ENCODE assay signal across 8 mouse cellular contexts in the genomic region with DNA sequence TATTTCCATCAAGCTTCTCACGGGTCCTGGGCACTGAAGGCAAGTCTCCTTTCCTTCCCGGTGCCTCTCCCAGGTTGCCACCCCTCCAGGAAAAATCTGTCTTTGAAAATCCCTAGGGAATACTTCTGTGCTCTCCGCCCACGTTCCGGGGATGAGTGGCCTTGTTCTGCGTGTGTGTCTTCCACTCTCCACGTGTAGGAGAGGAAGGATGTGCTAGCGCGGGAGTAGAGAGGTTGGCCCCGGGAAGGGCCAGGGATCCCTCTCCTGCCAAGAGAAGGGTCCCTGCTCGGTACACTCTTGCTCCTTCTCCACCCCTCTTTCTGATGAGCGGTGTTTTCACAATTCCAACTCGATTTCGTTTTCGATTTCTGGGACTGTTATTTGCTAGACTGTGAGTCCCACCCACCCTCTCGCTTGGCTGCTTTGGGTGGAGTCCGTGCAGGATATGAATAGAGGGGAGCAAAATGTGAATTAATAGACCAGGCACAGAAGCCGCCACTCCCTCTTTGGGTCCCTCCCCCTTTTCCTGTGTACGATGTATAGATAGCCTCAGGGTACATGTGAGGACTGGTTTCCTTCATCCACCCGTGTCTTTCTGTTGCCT. TPM values are rescaled to one million over a fixed set of nuclear protein-coding genes. Genes with fewer than 3 reads are reported as not detected.
DNase-seq lines count a peak whose midpoint lies in the region; ATAC-seq and TF ChIP-seq lines count a peak whose summit lies in the region.

No protein-coding gene starts in this region.

- WGBS in forebrain, postnatal 0 days: 1% methylated on average over 20 of the region's 20 CpGs

- peak overlapping the region; percentile 29 for H3K27ac ChIP-seq in bone marrow macrophage, adult 2 months (ENCODE audit: insufficient read depth, low read depth, low read length)
- 0 out of 2 replicates have a peak overlapping the region, but pooled peaks have one; percentile 3 for H3K27ac ChIP-seq in forebrain, postnatal 0 days (ENCODE audit: low read depth, low read length)

- H3K4me1 ChIP-seq in bone marrow macrophage, adult 2 months (ENCODE audit: control insufficient read depth, insufficient read depth, low read length): no peaks in the 10 kb centered on the region
- no peaks in the 10 kb centered on the region for H3K4me1 ChIP-seq in forebrain, postnatal 0 days (ENCODE audit: insufficient read depth)

- H3K9me3 ChIP-seq in forebrain, postnatal 0 days (ENCODE audit: low read length): no peaks in the 10 kb centered on the region

- TF ChIP-seq POLR2A in bone marrow macrophage, adult 2 months (IDR thresholded peaks at IDR 0.05; ENCODE audit: borderline replicate concordance, low read depth, low read length): no peak

- 0 out of 2 replicates have a peak, but pooled peaks have one; percentile 9 for ATAC-seq in forebrain, postnatal 0 days

- H3K27me3 ChIP-seq in forebrain, postnatal 0 days (ENCODE audit: insufficient read depth, low read length): no peaks in the 10 kb centered on the region

- H3K4me3 ChIP-seq in bone marrow macrophage, adult 2 months (ENCODE audit: insufficient read depth, low read length): peak overlapping the region; percentile 66
- H3K4me3 ChIP-seq in forebrain, postnatal 0 days (ENCODE audit: low read depth, low read length): peak overlapping the region; percentile 53

- H3K36me3 ChIP-seq in forebrain, postnatal 0 days (ENCODE audit: insufficient read depth): peaks cover 10% of the 10 kb centered on the region

- peak overlapping the region; percentile 33 for H3K9ac ChIP-seq in forebrain, postnatal 0 days

- peak; percentile 17 to 45 for DNase-seq in CD8-positive naive resting alpha-beta T cell, adult 2 months (ENCODE audit: low read depth in 2 of 2, low spot score in 2 of 2)
- DNase-seq in forebrain, postnatal 0 days: peak; percentile 57
- peak; percentile 42 for DNase-seq in heart, postnatal 4 days
- peak; percentile 52 for DNase-seq in layer of hippocampus, adult 9-11 months
- peak; percentile 59 for DNase-seq in lung, postnatal 10 days
- peak; percentile 28 for DNase-seq in ovary, postnatal 36 days (ENCODE audit: low spot score)
- peak; percentile 40 for DNase-seq in thymus, postnatal 25 days

- no peak for TF ChIP-seq CTCF in bone marrow macrophage, adult 2 months (IDR thresholded peaks at IDR 0.05; ENCODE audit: low read depth, low read length)
- TF ChIP-seq CTCF in forebrain, postnatal 0 days (IDR thresholded peaks at IDR 0.05; ENCODE audit: low read depth): no peak

- H3K4me2 ChIP-seq in forebrain, postnatal 0 days (ENCODE audit: low read depth): peak overlapping the region; percentile 50

RNA-seq across cellular contexts. Expression of a gene that starts 0.9 kb away (rescaled TPM):
- polyA plus RNA-seq in bone marrow macrophage, adult 2 months (2012; ENCODE audit: insufficient read depth, insufficient read length, missing spikeins): 77.3 and 80.5 TPM in 2 replicates
- 137 and 144 TPM in 2 replicates for total RNA-seq in forebrain, postnatal 0 days (2014; rRNA removed)
- polyA plus RNA-seq in forebrain, postnatal 0 days (2015; fragmentation: Nextera tagmentation; extraction: Ambion mirVana): 79.6 and 94.1 TPM in 2 replicates
- 10 to 100 TPM; 43.8 to 51.6 TPM for total RNA-seq in heart, postnatal 4 days (2021)

RNA-seq across cellular contexts. Expression of a gene that starts 1.6 kb away (rescaled TPM):
- polyA plus RNA-seq in bone marrow macrophage, adult 2 months (2012; ENCODE audit: insufficient read depth, insufficient read length, missing spikeins): 52.2 and 68.8 TPM in 2 replicates
- total RNA-seq in forebrain, postnatal 0 days (2014; rRNA removed): 54.7 and 69.1 TPM in 2 replicates
- 37.8 and 46.1 TPM in 2 replicates for polyA plus RNA-seq in forebrain, postnatal 0 days (2015; fragmentation: Nextera tagmentation; extraction: Ambion mirVana)
- 10 to 100 TPM; 40.2 to 41.6 TPM for total RNA-seq in heart, postnatal 4 days (2021)

Comparison
In these comparisons a context has a peak if more than half of its experiments do, and no peak if none do; other contexts are left out.
1. Peak in every context shown above with its lines: DNase-seq, ATAC-seq, H3K4me3 ChIP-seq and H3K27ac ChIP-seq.